Mouse (Mus musculus): ENCODE results near the gene Erc2.

DNA sequence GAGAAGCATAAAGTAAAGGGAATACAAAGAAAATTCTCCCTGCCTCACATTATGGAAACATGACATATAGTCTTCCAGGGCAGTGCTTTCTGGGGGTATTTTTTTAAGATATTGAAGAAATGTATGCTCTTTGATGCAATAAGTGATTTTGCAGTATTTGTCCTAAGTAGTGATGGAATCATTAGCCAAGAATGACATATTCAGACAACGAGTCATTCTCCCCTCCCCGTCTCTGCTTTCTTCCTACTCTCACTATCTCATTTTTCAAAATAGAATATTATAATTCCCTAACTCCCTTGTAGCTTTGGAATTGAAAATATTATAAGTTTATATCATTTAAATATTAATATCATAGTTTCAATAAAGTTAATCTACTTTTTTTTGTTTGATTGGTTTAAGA is 490.9 kb downstream of the Erc2 start:
- TF ChIP-seq CTCF (IDR thresholded peaks at IDR 0.05; ENCODE audit: extremely low read depth, insufficient read length, insufficient replicate concordance, low read depth, low read length): no peak
- TF ChIP-seq POLR2A (IDR thresholded peaks at IDR 0.05; ENCODE audit: low read depth, low read length): no peak
